ENCODE assay signal across 8 mouse cellular contexts in the genomic region with DNA sequence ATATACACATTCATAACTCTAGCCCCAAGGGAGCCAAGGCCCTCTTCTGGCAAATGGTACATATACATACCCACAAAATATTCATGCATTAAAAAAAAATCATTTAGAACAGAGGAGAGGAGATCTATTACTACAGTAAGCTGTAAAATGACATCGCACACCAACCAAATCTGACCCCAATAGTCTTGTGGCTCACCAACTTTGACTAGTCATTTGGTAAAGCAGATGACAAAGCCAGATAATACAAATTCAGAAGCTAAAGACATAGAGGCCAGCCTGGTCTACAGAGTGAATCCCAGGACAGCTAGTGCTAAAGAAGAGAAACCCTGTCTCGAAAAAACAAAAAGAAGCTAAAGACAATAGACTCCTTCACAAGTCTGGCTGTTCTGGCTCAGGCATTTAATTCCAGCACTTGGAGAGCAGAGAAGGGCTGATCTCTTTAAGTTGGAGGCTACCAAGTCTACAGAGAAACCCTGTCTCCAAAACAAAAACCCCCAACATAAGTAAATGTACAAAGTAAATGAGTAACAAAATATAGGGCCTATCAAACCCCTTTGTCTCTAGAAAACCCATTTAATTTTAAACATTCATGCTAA. TPM values are rescaled to one million over a fixed set of nuclear protein-coding genes. Genes with fewer than 3 reads are reported as not detected.
A peak's percentile ranks its signal among the peaks of the same experiment; 100 is the strongest.
DNase-seq lines count a peak whose midpoint lies in the region; ATAC-seq and TF ChIP-seq lines count a peak whose summit lies in the region.

No protein-coding gene starts in this region.

- WGBS in heart, postnatal 0 days, result 69% methylated on average over 2 of the region's 2 CpGs
- 45% methylated on average over 2 of the region's 2 CpGs for WGBS in hindbrain, postnatal 0 days
- WGBS in midbrain, embryonic 15.5 days, result 39% methylated on average over 2 of the region's 2 CpGs

- no peak for TF ChIP-seq CTCF in heart, postnatal 0 days (IDR thresholded peaks at IDR 0.05; ENCODE audit: low read depth)
- no peak for TF ChIP-seq CTCF in hindbrain, postnatal 0 days (IDR thresholded peaks at IDR 0.05; ENCODE audit: low read depth)

- TF ChIP-seq EP300 in heart, postnatal 0 days (IDR thresholded peaks at IDR 0.05; ENCODE audit: low read depth), result no peak

- H3K4me1 ChIP-seq in heart, postnatal 0 days (ENCODE audit: control insufficient read depth, insufficient read depth), result peaks cover 21% of the 10 kb centered on the region
- H3K4me1 ChIP-seq in hindbrain, postnatal 0 days (ENCODE audit: insufficient read depth, low read length), result peaks cover 18% of the 10 kb centered on the region; the same call in 1 of the 2 replicates
- peaks cover 34% of the 10 kb centered on the region for H3K4me1 ChIP-seq in midbrain, embryonic 15.5 days

- peak overlapping the region; percentile 75 for H3K4me2 ChIP-seq in heart, postnatal 0 days (ENCODE audit: low read depth, low read length)
- H3K4me2 ChIP-seq in hindbrain, postnatal 0 days (ENCODE audit: low read depth, low read length), result peak overlapping the region; percentile 84
- peak overlapping the region; percentile 65 for H3K4me2 ChIP-seq in midbrain, embryonic 15.5 days

- H3K9me3 ChIP-seq in heart, postnatal 0 days (replicated peaks; ENCODE audit: control insufficient read depth, low read length), result no peaks in the 10 kb centered on the region
- no peaks in the 10 kb centered on the region for H3K9me3 ChIP-seq in hindbrain, postnatal 0 days (ENCODE audit: low read length)
- H3K9me3 ChIP-seq in midbrain, embryonic 15.5 days, result no peaks in the 10 kb centered on the region

- no peak for ATAC-seq in heart, postnatal 0 days (ENCODE audit: insufficient read depth, low read depth)
- ATAC-seq in hindbrain, postnatal 0 days, result no peak
- no peak for ATAC-seq in midbrain, embryonic 15.5 days (replicated peaks)

- H3K27me3 ChIP-seq in heart, postnatal 0 days (ENCODE audit: control insufficient read depth, insufficient read depth, low read length), result no peaks in the 10 kb centered on the region
- no peaks in the 10 kb centered on the region for H3K27me3 ChIP-seq in hindbrain, postnatal 0 days (ENCODE audit: insufficient read depth, low read length)
- H3K27me3 ChIP-seq in midbrain, embryonic 15.5 days (replicated peaks), result no peaks in the 10 kb centered on the region

- peaks cover 17% of the 10 kb centered on the region for H3K36me3 ChIP-seq in heart, postnatal 0 days (replicated peaks; ENCODE audit: control insufficient read depth, insufficient read depth, low read length)
- H3K36me3 ChIP-seq in hindbrain, postnatal 0 days (ENCODE audit: insufficient read depth, low read length), result peaks cover 7% of the 10 kb centered on the region; the same call in 1 of the 2 replicates
- H3K36me3 ChIP-seq in midbrain, embryonic 15.5 days (replicated peaks), result peaks cover 9% of the 10 kb centered on the region

- peak overlapping the region; percentile 91; the same call in 1 of the 2 replicates for H3K4me3 ChIP-seq in heart, postnatal 0 days (ENCODE audit: low read depth, low read length)
- H3K4me3 ChIP-seq in hindbrain, postnatal 0 days (ENCODE audit: low read length), result peak overlapping the region; percentile 88
- peak overlapping the region; percentile 99 for H3K4me3 ChIP-seq in midbrain, embryonic 15.5 days

- DNase-seq in heart, postnatal 0 days (ENCODE audit: low spot score), result no peak
- DNase-seq in heart, postnatal 25 days (ENCODE audit: low spot score), result no peak
- DNase-seq in c-Kit-positive CD71-positive TER-119-positive erythroid progenitor cells, embryonic 14.5 days (ENCODE audit: low spot score), result peak; percentile 34
- no peak for DNase-seq in hindbrain, postnatal 0 days (ENCODE audit: low spot score)
- no peak for DNase-seq in cerebellum, adult 8-10 months
- DNase-seq in embryo, embryonic 10 days (ENCODE audit: low spot score), result no peak
- no peak for DNase-seq in ovary, postnatal 14 days (ENCODE audit: low spot score)

- H3K9ac ChIP-seq in heart, postnatal 0 days (replicated peaks; ENCODE audit: low read depth, low read length), result no peak overlapping the region
- no peak overlapping the region for H3K9ac ChIP-seq in hindbrain, postnatal 0 days (replicated peaks; ENCODE audit: low read length)
- H3K9ac ChIP-seq in midbrain, embryonic 15.5 days, result no peak overlapping the region; the same call in none of the 2 replicates

- H3K27ac ChIP-seq in heart, postnatal 0 days (ENCODE audit: low read depth), result no peak overlapping the region
- H3K27ac ChIP-seq in hindbrain, postnatal 0 days, result no peak overlapping the region
- no peak overlapping the region for H3K27ac ChIP-seq in midbrain, embryonic 15.5 days

- intact Hi-C loops in heart, postnatal 25 days (cut with DNase I), result loop anchor here (5.0 kb wide), 1 partner anchor 262 kb away; the partner anchor contains the start of gene Rnasel

RNA-seq across cellular contexts. Expression of gene Dhx9, which starts 2.2 kb away (rescaled TPM):
- total RNA-seq in heart, postnatal 0 days (2014; rRNA removed; ENCODE audit: low replicate concordance), result 28.3 and 45.8 TPM in 2 replicates
- 11.9 and 12.7 TPM in 2 replicates for polyA plus RNA-seq in heart, postnatal 0 days (2015; fragmentation: Nextera tagmentation; extraction: Ambion mirVana)
- total RNA-seq in heart, postnatal 25 days (2021), result 10 to 100 TPM; 47.0 to 53.6 TPM
- total RNA-seq in hindbrain, postnatal 0 days (2014; rRNA removed), result 57.3 and 73.8 TPM in 2 replicates
- polyA plus RNA-seq in hindbrain, postnatal 0 days (2015; fragmentation: Nextera tagmentation; extraction: Ambion mirVana), result 36.8 and 39.1 TPM in 2 replicates
- polyA plus RNA-seq in midbrain, embryonic 15.5 days (2015; fragmentation: Nextera tagmentation; extraction: Ambion mirVana), result 30.2 and 36.3 TPM in 2 replicates
